Mouse (Mus musculus): ENCODE results near the gene Hist1h2bc. TPM values are rescaled to one million over a fixed set of nuclear protein-coding genes. Genes with fewer than 3 reads are reported as not detected.
"Not testable (repeated sequence)": the region's sequence is repeated elsewhere in the genome, so short reads cannot be mapped to it uniquely, and the experiment has no call there.

Gene Hist1h2bc
- polyA plus RNA-seq, 1 experiment = 113 TPM

GRCm38 (mm10) chr13:23710374-23711089 is 26.5 kb downstream of the Hist1h2bc start, which contains the start of gene Hfe:
Hfe (minus strand) TSS chr13:23710854.
- no peak for TF ChIP-seq SRF (IDR thresholded peaks at IDR 0.05; ENCODE audit: control insufficient read depth, insufficient read length, low read depth)
- peak in 1 of 3 experiments; percentile 13 for TF ChIP-seq MYOG (IDR thresholded peaks at IDR 0.05; ENCODE audit: control insufficient read depth in 1 of 3, insufficient read depth in 1 of 3, insufficient read length in 2 of 3, low read depth in 2 of 3)
- H3K36me3 ChIP-seq (ENCODE audit: control insufficient read depth, insufficient read depth) = no peaks in the 10 kb centered on the region
- no peak within 1 kb of the TSS for H3ac ChIP-seq (ENCODE audit: control insufficient read depth, insufficient read length)
- H3K4me2 ChIP-seq (ENCODE audit: low read depth) = peak within 1 kb of the TSS; percentile 99
- peak within 1 kb of the TSS; percentile 34 for H3K4me3 ChIP-seq
- no peaks in the 10 kb centered on the region for H3K79me2 ChIP-seq (ENCODE audit: control insufficient read depth, insufficient read depth)
- H3K27me3 ChIP-seq (ENCODE audit: control insufficient read depth, insufficient read depth, insufficient read length) = no peaks in the 10 kb centered on the region

- Histone ChIP-seq H3K4me2 (ENCODE audit: low read depth) (no peak overlapping the region), H3K4me3 (no peak overlapping the region), H3ac (ENCODE audit: control insufficient read depth, insufficient read length) (no peak overlapping the region), H3K79me2 (ENCODE audit: control insufficient read depth, insufficient read depth) (no peaks in the 10 kb centered on the region), H3K36me3 (ENCODE audit: control insufficient read depth, insufficient read depth) (no peaks in the 10 kb centered on the region), H3K27me3 (ENCODE audit: control insufficient read depth, insufficient read depth, insufficient read length) (no peaks in the 10 kb centered on the region)
- no peak for TF ChIP-seq REST (IDR thresholded peaks at IDR 0.05; ENCODE audit: insufficient read depth, insufficient read length)
- TF ChIP-seq MYOD1 (IDR thresholded peaks at IDR 0.05; ENCODE audit: control insufficient read depth in 1 of 3, insufficient read length in 2 of 3, low read depth in 2 of 3) = no peak
- no peak for TF ChIP-seq TCF12 (IDR thresholded peaks at IDR 0.05; ENCODE audit: insufficient read depth, poor library complexity, severe bottlenecking)
- no peak for TF ChIP-seq MYOG (IDR thresholded peaks at IDR 0.05; ENCODE audit: control insufficient read depth in 1 of 3, insufficient read depth in 1 of 3, insufficient read length in 2 of 3, low read depth in 2 of 3)
- TF ChIP-seq TCF3 (IDR thresholded peaks at IDR 0.05; ENCODE audit: insufficient read length, low read depth) = no peak
- TF ChIP-seq SRF (IDR thresholded peaks at IDR 0.05; ENCODE audit: control insufficient read depth, insufficient read length, low read depth) = no peak
Observed at GRCm38 (mm10) chr13:23716261-23717042, 32.5 kb downstream of the Hist1h2bc start.

GRCm38 (mm10) chr13:23717176-23717575 is 33.2 kb downstream of the Hist1h2bc start:
- Histone ChIP-seq H3K79me2 (ENCODE audit: control insufficient read depth, insufficient read depth) (no peaks in the 10 kb centered on the region), H3K36me3 (ENCODE audit: control insufficient read depth, insufficient read depth) (no peaks in the 10 kb centered on the region), H3ac (ENCODE audit: control insufficient read depth, insufficient read length) (no peak overlapping the region), H3K4me2 (ENCODE audit: low read depth) (peak overlapping the region; percentile 24), H3K27me3 (ENCODE audit: control insufficient read depth, insufficient read depth, insufficient read length) (no peaks in the 10 kb centered on the region), H3K4me3 (no peak overlapping the region)
- no peak for TF ChIP-seq E2F4 (IDR thresholded peaks at IDR 0.05; ENCODE audit: insufficient read depth)
- TF ChIP-seq REST (IDR thresholded peaks at IDR 0.05; ENCODE audit: insufficient read depth, insufficient read length) = no peak
- TF ChIP-seq MAX (IDR thresholded peaks at IDR 0.05; ENCODE audit: low read depth) = no peak
- peak in 1 of 3 experiments; percentile 27 for TF ChIP-seq MYOG (IDR thresholded peaks at IDR 0.05; ENCODE audit: control insufficient read depth in 1 of 3, insufficient read depth in 1 of 3, insufficient read length in 2 of 3, low read depth in 2 of 3)

GRCm38 (mm10) chr13:23717593-23718245 is 33.7 kb downstream of the Hist1h2bc start:
- H3ac ChIP-seq (ENCODE audit: control insufficient read depth, insufficient read length); H3K27me3 ChIP-seq (ENCODE audit: control insufficient read depth, insufficient read depth, insufficient read length); H3K4me3 ChIP-seq; H3K79me2 ChIP-seq (ENCODE audit: control insufficient read depth, insufficient read depth); H3K36me3 ChIP-seq (ENCODE audit: control insufficient read depth, insufficient read depth): not testable (repeated sequence)
- H3K4me2 ChIP-seq (ENCODE audit: low read depth) = peak overlapping the region; percentile 24

- H3K79me2 ChIP-seq (ENCODE audit: control insufficient read depth, insufficient read depth) = no peaks in the 10 kb centered on the region
- no peak overlapping the region for H3ac ChIP-seq (ENCODE audit: control insufficient read depth, insufficient read length)
- TF ChIP-seq POLR2A (IDR thresholded peaks at IDR 0.05; ENCODE audit: insufficient read length, low read depth) (no peak), MAX (IDR thresholded peaks at IDR 0.05; ENCODE audit: low read depth) (no peak), POLR2AphosphoS2 (IDR thresholded peaks at IDR 0.05; ENCODE audit: insufficient read length, low read depth) (no peak), REST (IDR thresholded peaks at IDR 0.05; ENCODE audit: insufficient read depth, insufficient read length) (no peak), TCF3 (IDR thresholded peaks at IDR 0.05; ENCODE audit: insufficient read length, low read depth) (no peak)
- no peak overlapping the region for H3K4me3 ChIP-seq
- no peak overlapping the region for H3K4me2 ChIP-seq (ENCODE audit: low read depth)
- no peaks in the 10 kb centered on the region for H3K27me3 ChIP-seq (ENCODE audit: control insufficient read depth, insufficient read depth, insufficient read length)
- no peaks in the 10 kb centered on the region for H3K36me3 ChIP-seq (ENCODE audit: control insufficient read depth, insufficient read depth)
Observed at GRCm38 (mm10) chr13:23724239-23724638, 40.2 kb downstream of the Hist1h2bc start.

GRCm38 (mm10) chr13:23725213-23725612 is 41.2 kb downstream of the Hist1h2bc start:
- H3K4me3 ChIP-seq = no peak overlapping the region
- no peak overlapping the region for H3ac ChIP-seq (ENCODE audit: control insufficient read depth, insufficient read length)
- TF ChIP-seq MAX (IDR thresholded peaks at IDR 0.05; ENCODE audit: low read depth) = no peak
- TF ChIP-seq MYOG (IDR thresholded peaks at IDR 0.05; ENCODE audit: control insufficient read depth in 1 of 3, insufficient read depth in 1 of 3, insufficient read length in 2 of 3, low read depth in 2 of 3) = no peak
- TF ChIP-seq USF1 (IDR thresholded peaks at IDR 0.05; ENCODE audit: low read depth) = no peak
- no peak for TF ChIP-seq TCF3 (IDR thresholded peaks at IDR 0.05; ENCODE audit: insufficient read length, low read depth)
- no peak for TF ChIP-seq E2F4 (IDR thresholded peaks at IDR 0.05; ENCODE audit: insufficient read depth)
- TF ChIP-seq SRF (IDR thresholded peaks at IDR 0.05; ENCODE audit: control insufficient read depth, insufficient read length, low read depth) = no peak
- no peak for TF ChIP-seq REST (IDR thresholded peaks at IDR 0.05; ENCODE audit: insufficient read depth, insufficient read length)
- TF ChIP-seq POLR2A (IDR thresholded peaks at IDR 0.05; ENCODE audit: insufficient read length, low read depth) = no peak
- TF ChIP-seq TCF12 (IDR thresholded peaks at IDR 0.05; ENCODE audit: insufficient read depth, poor library complexity, severe bottlenecking) = no peak
- no peak for TF ChIP-seq MYOD1 (IDR thresholded peaks at IDR 0.05; ENCODE audit: control insufficient read depth in 1 of 3, insufficient read length in 2 of 3, low read depth in 2 of 3)
- TF ChIP-seq POLR2AphosphoS2 (IDR thresholded peaks at IDR 0.05; ENCODE audit: insufficient read length, low read depth) = no peak
- no peak for TF ChIP-seq CEBPB (IDR thresholded peaks at IDR 0.05; ENCODE audit: insufficient read depth, poor library complexity, severe bottlenecking)
- H3K27me3 ChIP-seq (ENCODE audit: control insufficient read depth, insufficient read depth, insufficient read length) = no peaks in the 10 kb centered on the region
- no peaks in the 10 kb centered on the region for H3K79me2 ChIP-seq (ENCODE audit: control insufficient read depth, insufficient read depth)
- H3K4me2 ChIP-seq (ENCODE audit: low read depth) = no peak overlapping the region
- H3K36me3 ChIP-seq (ENCODE audit: control insufficient read depth, insufficient read depth) = no peaks in the 10 kb centered on the region

All from myocyte (in vitro differentiated cells).